Mouse (Mus musculus): ENCODE data around the gene Ly6g6f.

DNA sequence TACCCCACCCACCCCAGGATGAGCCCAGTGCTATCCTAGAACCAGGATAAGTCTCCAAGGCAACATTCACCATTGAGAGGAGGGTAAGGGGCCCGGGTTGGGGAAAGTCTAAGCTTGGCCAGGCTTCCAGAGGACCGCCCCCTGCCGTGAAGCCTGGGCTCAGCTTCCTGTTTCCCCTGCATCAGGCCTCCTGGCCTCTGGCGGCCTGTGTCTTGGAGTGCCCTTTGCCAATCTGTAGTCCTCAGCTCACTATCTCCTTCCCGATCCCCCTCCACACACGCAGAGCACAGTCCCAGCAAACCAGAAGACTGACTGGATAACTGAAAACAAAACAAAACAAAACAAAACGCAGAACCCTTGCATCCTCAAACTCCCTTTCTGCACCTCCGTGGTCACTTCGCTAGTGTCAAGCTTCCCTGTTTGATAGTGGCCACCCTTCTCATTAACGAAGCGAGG lies 35.8 kb downstream of the Ly6g6f start, which contains the start of gene Clic1:
- TF ChIP-seq EP300 (optimal IDR thresholded peaks at IDR 0.05) (peak; percentile 13), CTCF (IDR thresholded peaks at IDR 0.05; ENCODE audit: low read depth) (peak; percentile 61)

All from stomach, postnatal 0 days (tissue).